Mouse (Mus musculus) hindlimb bud, embryonic 11.5 days (tissue): ENCODE data around the gene Irf2.

Experiments
- DNase-seq: peaks from one replicate; pipeline ENCODE4 v3.0.0-alpha.2; 2012; ENCODE audit warnings: low read depth, low spot score; ENCODE audit errors: extremely low spot score

Irf2 gene

DNA sequence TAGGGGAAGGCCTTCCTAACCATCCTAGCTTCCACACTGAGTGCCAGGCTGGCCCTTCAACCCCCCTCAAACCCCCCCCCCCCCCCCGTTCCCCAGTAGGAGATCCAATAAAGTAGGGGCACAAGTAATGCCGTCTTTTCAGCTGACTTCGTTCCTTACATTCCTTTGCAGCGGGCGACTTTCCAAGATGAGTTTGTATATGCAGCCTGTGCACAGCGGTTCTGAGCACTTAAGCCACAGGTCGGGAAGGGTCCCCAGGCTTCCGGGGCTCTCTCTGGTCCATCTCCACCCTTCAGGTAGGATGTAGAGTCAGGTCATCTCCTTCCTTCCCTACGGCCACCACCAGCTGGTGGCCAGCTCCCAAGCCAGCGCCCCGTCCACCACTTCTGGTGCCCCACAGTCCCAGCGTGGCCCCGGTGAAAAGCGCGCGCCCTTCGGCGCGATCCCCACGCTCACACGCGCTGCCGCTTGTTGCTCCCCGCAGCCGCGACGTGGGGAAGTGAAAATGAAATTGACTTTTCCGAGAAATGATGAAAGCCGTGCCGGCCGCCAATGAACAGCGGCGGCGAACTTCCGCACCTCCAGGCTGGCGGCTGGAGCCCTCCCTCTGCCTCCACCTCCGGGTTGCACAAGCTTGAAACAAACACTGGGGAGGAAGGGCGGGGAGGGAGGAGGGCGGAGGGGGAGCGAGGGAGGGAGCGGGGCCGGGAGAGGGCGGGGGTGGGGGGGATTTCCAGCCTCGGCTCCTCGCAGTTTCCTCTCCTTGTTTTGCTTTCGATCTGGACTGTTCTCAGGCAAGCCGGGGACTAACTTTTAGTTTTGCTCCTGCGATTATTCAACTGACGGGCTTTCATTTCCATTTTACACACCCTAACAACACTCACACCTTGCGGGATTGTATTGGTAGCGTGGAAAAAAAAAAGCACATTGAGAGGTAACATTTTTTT, at the start of gene Irf2:
Gene Irf2, plus strand, starts transcription at position 730 of the 947 bp plus-strand sequence.
- DNase-seq, result peak; percentile 42

DNA sequence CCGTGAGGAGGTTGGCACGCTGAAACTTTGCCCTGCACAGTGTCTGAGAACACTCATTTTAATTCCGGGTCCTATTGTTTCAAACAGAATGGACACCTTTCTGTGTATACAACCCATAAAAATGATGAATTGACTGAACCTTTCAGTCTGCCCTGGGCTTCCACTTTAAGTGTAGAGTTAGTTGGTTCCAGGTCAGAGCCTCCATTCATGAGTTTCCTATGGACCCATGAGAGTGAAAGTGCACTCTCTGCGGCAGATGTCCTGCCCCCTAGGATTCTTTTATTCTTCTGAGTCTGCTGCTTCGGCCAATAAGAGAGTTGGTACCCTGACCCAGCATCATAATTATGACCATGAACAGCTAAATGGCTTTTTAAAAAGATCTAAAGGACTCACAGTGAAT, 49.4 kb upstream of the Irf2 start:
- no peak for DNase-seq

- DNase-seq, result no peak
These were observed 49.0 kb upstream of the Irf2 start for GRCm38 (mm10) chr8:46690581-46690980.

GRCm38 (mm10) chr8:46691360-46691759, 48.2 kb upstream of the Irf2 start:
- no peak for DNase-seq

GRCm38 (mm10) chr8:46696256-46697041, 43.1 kb upstream of the Irf2 start:
- no peak for DNase-seq

DNA sequence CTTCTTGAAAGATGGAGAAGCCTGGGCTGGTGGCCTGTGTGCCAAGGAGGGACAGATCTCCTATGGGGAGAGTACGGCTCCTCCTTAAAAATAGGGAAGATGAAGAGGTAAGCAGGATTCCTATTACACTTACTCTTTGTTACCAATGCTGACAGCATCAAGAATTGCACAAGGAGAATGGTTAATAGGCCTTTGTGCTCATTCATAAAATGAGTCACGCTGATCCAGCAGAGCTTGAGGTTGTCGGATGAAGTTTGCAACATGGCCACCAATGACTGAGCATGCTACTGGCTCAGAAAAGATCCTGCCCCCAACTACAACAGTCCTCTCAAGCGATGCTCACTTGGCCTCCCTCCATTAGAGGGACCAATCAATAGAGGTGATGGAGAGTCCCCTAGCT, 42.0 kb upstream of the Irf2 start:
- DNase-seq, result no peak

DNA sequence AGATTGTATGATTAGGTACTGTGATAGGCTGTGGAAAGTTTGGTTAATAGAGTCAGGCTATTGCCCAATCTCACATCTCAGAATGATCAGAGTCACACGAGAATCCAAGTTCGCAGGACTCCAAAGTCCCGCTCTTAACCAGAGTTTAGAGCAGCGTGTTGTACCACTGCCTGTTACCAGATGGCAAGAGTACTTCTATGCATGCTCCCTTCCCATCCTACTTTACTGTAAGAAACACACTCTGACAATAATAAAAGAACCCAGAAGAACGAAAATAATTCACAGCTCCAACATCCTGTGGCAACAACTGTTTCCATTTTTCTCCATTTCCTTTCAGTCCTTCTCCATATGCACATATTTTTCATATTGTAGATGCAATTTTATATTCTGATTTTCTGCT, 41.4 kb upstream of the Irf2 start:
- DNase-seq, result no peak

DNA sequence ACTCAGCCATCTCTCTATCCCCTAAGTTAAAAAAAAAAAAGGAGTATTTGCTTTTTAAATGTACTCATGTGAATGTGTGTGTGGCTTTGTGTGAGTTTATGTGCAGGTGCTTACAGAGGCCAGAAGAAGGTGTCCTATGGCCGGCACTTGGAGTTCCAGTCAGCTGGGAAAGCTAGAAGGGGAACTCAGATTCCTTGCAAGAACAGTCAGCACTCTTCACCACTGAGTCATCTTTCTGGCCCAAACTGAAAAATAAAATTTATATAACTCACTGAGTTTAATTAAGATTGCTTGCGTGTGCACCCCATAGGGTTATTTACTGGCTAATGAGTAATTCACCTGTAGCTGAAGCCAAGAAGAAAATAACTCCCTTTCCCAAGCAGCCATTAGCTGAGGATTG, 34.4 kb upstream of the Irf2 start:
- DNase-seq, result no peak

DNA sequence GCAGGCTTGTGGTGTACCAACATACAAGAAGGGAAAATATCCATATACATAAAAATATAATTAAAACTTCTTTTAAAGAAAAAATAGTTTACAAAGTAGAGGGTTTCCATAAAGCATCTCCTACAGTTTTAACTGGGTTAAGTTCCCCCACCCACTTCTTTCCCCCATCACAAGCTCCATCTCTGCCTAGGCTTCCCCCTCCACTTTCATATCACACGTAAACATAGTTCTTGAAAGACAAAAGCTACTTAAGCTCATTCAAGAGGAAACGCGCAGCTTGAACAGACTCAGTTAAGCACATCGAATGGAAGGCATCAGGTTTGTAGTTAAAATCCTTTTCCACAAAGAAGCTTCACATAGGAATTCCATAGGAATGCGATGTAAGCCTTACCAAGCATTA, 32.8 kb upstream of the Irf2 start:
- no peak for DNase-seq

GRCm38 (mm10) chr8:46709302-46709701, 30.2 kb upstream of the Irf2 start:
- DNase-seq, result no peak

GRCm38 (mm10) chr8:46710289-46710688, 29.2 kb upstream of the Irf2 start:
- DNase-seq, result no peak

DNA sequence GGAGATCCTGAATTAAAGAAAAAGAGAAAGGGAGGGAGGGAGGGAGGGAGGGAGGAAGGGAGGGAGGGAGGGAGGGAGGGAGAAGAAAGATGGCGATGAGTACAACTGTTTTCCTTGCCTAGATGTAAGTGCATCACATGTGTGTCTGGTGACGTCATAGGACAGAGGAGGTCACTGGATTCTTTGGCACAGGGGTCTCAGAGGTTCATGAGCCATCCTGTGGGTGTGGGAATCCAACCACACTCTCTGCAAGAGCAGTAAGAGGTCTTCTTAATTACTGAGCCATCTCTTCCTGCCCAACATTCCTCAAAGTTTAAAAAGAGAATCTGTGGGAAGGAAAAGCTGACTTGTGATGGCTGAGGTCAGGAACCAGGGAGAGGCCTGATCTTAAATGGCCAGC, 28.0 kb upstream of the Irf2 start:
- DNase-seq, result no peak

DNA sequence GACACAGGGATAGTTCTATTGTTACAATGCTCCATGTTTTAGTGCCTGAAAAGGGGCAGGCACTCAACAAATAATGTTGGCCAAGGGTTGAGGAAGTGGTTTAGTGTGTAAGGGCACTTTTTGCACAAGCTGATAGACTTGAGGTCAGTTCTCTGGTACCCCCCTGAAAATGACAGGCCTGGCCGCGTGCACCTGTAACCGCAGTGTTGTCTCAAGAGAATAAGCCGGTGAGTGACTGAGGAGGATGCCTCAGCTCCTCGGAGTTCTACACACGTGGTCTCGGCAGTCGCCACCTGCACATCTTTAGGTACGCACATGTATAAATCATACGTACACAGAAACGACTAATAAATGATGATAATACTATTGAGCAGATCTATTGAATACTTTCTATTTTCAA, 26.4 kb upstream of the Irf2 start:
- DNase-seq, result no peak

- no peak for DNase-seq
These were observed 25.7 kb upstream of the Irf2 start for GRCm38 (mm10) chr8:46713844-46714243.

DNA sequence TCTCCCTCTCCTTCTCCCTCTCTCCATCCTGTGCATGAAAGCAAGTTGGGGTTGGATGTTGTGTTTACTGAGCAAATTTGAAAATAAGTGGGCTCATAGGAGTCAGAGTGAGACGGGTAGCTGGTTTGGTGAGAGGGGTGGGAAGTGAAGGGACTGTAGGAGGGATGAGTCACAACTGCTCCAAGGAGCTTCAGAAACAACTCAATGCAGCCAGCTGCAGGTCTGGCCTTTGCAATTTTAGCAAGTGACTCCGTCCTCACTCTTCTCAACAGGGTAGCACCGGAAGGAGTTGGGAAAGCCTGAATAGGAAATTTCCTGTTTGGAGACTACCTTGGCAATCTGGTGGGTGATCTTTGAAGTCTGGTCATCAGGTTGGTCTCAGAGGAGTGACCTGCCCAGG, 25.1 kb upstream of the Irf2 start:
- no peak for DNase-seq

- DNase-seq, result no peak
These were observed 23.1 kb upstream of the Irf2 start for GRCm38 (mm10) chr8:46716477-46716876.

GRCm38 (mm10) chr8:46717170-46717569, 22.4 kb upstream of the Irf2 start:
- no peak for DNase-seq

GRCm38 (mm10) chr8:46718301-46718700, 21.2 kb upstream of the Irf2 start:
- no peak for DNase-seq

GRCm38 (mm10) chr8:46718747-46719146, 20.8 kb upstream of the Irf2 start:
- no peak for DNase-seq

- DNase-seq, result no peak
These were observed 18.9 kb upstream of the Irf2 start for GRCm38 (mm10) chr8:46720656-46721055.

GRCm38 (mm10) chr8:46721065-46721845, 18.3 kb upstream of the Irf2 start:
- DNase-seq, result no peak
